Mouse (Mus musculus): Measurements from ENCODE around the gene Bcl11b.

Gene Bcl11b

DNA sequence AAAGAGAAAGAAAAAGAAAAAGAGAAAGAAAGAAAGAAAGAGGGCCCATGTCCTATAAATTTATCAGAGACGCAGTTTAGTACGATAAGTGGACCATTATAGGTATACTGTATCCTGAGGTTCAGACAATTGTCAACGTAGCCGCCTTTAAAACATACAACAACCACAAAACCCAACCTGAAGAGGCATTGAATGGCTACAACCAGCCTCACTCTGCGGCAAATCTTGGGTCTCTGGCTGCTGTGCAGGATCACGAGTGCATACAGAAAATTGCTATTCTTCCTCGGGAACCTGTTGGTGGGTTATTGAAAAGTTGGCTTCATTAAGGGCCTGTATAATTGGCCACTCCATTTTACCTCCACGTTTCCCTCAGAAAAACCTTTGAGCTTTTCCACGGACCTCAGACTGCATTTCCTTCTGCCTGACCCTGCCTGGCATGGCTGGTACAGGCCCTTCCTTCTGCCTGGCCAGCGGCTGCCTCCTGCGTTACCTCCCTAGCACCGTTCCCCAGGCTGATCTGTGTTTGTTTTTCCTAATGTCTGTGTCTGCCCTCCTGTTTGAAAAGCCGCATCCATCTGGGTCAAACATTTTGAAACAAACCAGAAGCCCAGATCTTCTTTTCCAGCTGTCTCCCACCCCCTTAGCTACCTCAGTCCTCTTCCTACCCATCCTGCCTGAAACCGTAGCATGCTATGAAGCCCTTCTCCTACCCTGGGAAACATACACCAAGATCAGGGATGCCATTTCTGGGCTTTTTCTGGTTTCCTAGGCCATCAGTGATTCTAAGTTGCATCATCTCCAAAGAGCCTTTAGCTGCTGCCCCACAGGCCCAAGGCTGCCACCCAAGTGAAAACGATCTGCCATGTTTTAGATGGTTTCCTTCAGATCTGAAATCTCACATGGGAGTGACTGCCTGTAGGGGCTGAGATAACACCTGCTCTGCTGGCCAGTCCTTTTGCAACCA, 3.4 kb downstream of the Bcl11b start:
- in situ Hi-C loops (cut with MboI, MseI): loop anchor here (5.0 to 10.0 kb wide), 2 partner anchors 348 to 875 kb away; no protein-coding TSS in a partner anchor

DNA sequence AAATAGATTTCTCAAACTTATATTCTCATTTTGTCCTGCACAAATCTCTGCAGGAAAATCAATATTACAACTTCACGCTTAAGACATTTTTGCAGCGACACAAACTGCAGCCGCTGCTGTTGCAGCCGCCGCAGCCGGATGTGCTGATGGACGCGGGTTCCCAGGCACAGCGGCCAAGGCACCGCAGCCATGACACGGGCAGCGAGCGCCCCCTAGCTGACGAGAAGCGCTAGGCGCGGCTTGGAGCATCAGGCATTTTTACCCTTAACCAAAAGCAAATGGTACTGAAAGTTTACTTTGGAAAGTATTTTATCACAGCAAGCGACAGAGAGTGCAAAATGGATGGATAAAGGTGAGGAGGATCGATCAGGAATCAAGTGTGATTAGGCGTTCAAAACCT, 4.7 kb downstream of the Bcl11b start:
- in situ Hi-C loops (cut with MboI, MseI): loop anchor here (5.0 to 10.0 kb wide), 2 partner anchors 346 to 874 kb away; no protein-coding TSS in a partner anchor

- in situ Hi-C loops (cut with MboI, MseI): loop anchor here (5.0 to 10.0 kb wide), 2 partner anchors 346 to 873 kb away; no protein-coding TSS in a partner anchor
Observed at GRCm38 (mm10) chr12:107997901-107998300, 5.5 kb downstream of the Bcl11b start.

- in situ Hi-C loops (cut with MboI, MseI): loop anchor here (5.0 to 10.0 kb wide), 2 partner anchors 345 to 872 kb away; no protein-coding TSS in a partner anchor
Observed at GRCm38 (mm10) chr12:107997241-107997640, 6.2 kb downstream of the Bcl11b start.

- in situ Hi-C loops (cut with MboI, MseI): loop anchor here (5.0 to 10.0 kb wide), 2 partner anchors 344 to 872 kb away; no protein-coding TSS in a partner anchor
Observed at GRCm38 (mm10) chr12:107996773-107997172, 6.6 kb downstream of the Bcl11b start.

DNA sequence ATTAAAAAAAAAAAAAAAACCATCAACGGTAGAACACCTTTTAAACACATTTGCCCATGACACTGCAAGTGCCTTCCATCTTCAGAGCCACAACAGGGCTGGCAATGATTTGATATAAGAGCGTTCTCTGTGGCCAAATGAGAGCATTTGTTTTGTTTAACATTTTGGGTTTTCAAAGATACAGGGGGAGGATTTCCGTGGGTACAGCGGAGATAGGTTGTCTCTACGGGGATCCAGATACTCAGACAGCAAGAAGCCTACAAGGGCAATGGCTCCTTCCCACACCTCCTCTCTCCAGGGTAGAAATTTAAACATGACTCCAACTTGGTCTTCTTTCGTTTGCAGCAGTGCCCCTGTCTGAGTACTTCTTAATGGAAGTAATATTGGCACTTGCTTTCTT, 7.2 kb downstream of the Bcl11b start:
- in situ Hi-C loops (cut with MboI, MseI): loop anchor here (5.0 to 10.0 kb wide), 2 partner anchors 344 to 871 kb away; no protein-coding TSS in a partner anchor

DNA sequence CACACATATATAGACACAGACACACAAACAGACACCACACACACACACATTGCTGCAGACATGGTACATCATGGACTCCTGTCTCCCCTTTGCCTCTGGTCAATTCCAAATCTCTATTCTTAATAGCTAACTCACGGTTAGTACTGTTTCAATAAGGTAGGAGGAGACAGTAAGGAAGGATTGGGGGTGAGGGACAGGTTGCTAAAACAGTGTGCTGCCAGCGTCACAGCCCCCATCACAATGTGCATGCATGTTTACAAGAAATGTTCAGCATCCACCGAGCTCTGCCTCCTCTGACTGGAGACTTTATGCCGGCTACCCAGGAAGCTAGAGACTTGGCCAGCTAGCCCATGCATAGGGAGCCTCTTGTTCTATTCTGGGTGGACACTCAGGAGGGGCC, 9.0 kb downstream of the Bcl11b start:
- in situ Hi-C loops (cut with MboI, MseI): loop anchor here (5.0 to 10.0 kb wide), 3 partner anchors 72 to 870 kb away; no protein-coding TSS in a partner anchor

DNA sequence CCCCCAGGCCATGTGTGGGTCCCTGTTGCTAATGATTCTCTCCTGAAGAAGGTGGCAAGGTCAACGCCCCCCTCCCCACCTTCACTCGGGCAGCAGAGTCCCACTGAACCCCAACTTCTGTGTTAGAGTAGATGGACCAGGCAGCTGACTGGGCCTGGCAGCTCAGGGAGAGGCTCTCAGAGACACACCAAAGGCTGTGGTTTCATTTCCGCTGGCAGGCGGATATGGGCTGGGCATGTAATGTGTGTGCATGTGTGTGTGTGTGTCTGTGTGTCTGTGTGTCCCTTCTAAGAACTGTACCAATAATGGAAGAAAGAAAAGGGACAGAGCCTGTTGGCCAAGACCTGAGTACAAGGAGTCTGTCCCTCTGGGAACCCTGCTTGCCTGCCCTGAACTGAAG, 10.4 kb downstream of the Bcl11b start:
- in situ Hi-C loops (cut with MboI, MseI): loop anchor here (5.0 to 10.0 kb wide), 3 partner anchors 71 to 868 kb away; no protein-coding TSS in a partner anchor

DNA sequence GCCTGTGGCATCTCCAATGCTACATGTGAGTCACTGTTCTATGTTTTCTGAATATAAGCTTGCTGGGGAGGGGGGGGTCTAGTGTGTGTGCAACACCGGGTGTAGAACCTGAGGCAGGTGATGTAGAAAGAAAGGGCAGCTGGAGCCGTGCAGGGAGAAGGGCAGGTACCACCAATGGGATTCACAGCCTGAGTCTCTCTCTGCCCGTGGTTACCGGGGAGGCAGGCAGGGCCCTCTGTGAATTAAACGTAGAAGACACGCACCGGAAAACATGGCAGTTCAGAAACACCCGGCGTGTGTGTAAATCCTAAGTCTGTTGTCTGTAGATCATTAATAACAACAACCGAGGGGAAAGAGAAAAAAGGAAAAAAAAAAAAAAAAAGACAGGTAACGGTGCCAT, 12.2 kb downstream of the Bcl11b start:
- in situ Hi-C loops (cut with MboI, MseI): loop anchor here (5.0 to 10.0 kb wide), 3 partner anchors 69 to 866 kb away; no protein-coding TSS in a partner anchor

DNA sequence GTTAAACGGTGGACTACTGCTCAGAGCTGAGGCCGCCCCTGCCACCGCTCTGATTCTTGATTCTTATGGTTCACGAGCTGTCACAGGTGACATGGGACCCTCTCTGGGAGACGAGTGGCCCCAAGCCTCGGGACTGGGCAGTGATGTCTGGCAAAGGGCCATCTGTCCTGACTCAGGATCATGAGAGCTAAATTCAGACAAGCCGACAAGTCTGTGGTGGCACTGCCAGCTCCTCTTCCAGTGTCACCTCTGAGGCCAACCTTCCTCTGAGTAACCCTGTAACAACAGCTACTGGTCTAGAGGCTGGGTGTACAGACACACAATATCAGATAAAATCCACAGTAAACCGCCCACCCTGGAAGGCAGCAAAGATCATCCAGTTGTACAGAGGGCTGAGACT, 20.2 kb downstream of the Bcl11b start:
- in situ Hi-C loops (cut with MboI, MseI): no loop called here

DNA sequence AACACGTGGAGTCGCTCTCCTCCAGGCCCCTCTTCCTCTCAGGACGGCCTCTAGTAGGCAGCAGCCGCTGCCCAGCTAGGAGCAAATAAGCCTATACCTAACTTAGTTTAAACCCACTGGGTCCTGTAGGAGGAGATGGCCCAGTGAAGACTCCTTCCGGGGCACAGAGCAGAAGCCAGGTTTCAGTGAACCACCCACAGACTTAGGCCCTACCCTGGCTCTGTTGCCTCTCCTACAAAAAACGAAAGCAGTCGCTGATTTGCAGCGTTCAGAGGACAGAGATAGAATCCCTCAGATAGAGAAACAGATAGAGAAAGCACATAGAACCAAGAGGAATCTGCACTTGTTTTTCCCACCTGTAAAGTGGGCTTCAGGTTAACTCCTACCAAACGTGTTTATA, 21.1 kb downstream of the Bcl11b start:
- in situ Hi-C loops (cut with MboI, MseI): no loop called here

DNA sequence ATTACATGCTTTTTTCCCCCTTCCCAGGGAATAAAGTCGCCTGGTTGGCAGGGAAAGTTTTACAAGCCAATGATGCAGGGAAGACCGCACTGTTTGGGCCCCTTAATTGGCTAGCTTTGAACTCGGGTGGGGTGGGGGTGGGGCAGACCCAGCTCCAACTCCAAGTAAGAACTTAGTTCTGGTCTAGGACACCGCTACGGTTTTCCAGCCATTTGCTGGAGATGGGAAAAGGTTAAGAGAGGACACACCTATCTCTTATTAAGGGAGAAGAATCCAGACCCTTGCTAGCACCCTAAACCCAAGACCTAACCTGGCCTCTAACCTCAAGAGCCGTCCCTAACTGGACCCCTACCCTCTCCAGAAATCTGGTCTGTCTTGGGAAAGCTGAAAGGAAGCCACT, 22.2 kb downstream of the Bcl11b start:
- in situ Hi-C loops (cut with MboI, MseI): no loop called here

- in situ Hi-C loops (cut with MboI, MseI): no loop called here
Observed at GRCm38 (mm10) chr12:107980261-107980961, 23.0 kb downstream of the Bcl11b start.

DNA sequence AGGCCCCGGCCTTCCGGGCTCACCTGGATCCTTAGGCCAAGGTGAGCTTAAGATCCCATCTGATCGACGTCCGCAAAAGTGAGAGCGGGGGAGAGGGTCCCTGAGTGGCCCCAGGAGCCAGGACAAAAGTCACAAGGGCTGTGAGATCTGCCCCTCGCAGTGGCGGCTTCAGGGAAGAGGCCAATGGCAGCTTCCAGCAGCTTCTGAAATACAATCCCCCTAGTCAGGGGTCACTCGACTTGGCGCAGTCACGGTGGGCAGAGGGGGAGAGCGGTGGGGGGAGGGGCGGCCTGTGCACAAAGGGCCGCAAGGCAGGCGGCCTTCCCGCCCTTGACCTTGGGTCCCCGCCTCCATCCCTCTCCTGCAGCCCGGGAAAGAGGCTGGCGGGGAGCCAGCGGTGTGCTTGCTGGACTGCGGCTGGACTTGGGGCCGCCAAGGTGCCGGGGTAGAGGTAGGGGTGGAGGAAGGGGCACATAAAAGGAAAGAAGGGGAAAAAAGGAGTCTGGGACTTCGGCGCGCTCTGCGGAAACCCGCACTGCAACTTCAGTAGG, 23.6 kb downstream of the Bcl11b start:
- in situ Hi-C loops (cut with MboI, MseI): no loop called here

DNA sequence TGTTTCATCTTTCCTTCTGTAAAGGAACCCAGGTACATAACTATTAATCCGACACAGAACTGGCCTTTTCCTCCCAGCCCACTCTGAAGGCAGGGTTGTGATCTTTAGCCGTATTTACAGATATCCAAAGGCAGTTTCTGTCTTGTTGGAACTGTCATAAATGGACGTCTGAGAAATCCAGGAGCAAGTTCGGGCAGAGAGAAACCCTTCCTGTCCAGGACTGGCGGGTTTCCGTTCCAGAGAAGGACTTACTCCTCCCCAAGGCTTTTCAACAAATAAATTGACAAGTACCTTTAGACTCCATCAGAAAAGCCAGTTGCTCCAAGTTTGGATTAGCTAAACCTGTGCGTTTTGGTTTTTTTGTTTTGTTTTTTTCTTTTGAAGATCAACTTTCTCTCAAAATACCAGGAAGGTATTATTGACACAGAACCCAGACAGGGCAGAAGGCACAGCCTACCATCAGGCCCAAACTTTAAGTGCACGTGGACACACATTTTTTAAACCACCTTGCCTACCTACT, 24.6 kb downstream of the Bcl11b start:
- in situ Hi-C loops (cut with MboI, MseI): no loop called here

- in situ Hi-C loops (cut with MboI, MseI): no loop called here
Observed at GRCm38 (mm10) chr12:107978063-107978462, 25.3 kb downstream of the Bcl11b start.

- in situ Hi-C loops (cut with MboI, MseI): no loop called here
Observed at GRCm38 (mm10) chr12:107977534-107977933, 25.9 kb downstream of the Bcl11b start.

DNA sequence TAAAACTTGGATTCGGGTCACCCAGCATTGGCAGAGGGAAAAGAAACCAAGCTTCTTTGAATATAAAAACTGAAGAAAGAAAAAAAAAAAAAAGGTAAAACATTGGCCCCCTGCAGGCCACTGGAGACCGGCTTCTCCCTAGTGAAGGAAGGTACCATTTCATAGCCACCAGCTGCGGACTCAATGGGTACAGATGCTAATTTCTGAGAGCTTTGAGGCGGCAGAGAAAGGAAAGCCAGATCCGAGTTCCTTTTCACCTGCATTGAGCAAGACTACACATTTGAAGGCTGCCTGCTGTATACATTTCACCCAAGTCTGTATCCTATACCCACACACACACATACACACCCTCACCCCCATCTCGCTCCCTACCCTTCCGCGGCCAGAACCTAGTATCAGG, 26.3 kb downstream of the Bcl11b start:
- in situ Hi-C loops (cut with MboI, MseI): no loop called here

- in situ Hi-C loops (cut with MboI, MseI): no loop called here
Observed at GRCm38 (mm10) chr12:107976571-107977001, 26.8 kb downstream of the Bcl11b start.

DNA sequence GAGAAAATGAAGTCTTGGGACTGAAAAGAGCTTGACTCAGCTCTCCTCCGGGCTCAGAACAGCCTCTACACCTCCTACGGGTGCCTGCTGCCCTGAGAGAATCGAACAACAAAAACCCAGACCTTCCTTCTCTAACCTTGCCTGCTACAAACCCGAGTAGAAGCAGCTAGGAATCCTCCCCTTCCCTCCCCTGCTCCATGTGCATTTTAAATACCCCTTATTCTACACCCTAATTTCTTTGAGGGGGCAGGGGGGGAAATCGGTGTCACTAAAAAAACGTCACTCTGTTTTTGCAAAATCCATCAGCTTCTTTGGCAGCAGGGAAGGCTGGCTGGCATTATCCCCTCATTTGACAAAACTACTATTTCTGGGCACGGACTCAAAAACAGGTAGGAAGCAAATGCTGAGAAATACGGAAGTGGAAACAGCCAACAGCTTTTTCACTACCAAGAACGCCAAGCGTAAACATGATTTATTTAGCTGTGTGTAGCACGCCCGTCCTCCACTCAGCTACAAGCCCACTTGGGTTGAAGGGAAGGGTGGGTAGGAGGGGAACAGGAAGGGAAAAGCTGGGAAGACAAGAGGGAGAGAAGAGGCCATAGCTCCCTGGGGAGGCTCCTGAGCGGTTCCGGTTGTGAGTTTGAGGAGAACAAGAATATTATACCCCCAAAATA, 27.4 kb downstream of the Bcl11b start:
- in situ Hi-C loops (cut with MboI, MseI): no loop called here

DNA sequence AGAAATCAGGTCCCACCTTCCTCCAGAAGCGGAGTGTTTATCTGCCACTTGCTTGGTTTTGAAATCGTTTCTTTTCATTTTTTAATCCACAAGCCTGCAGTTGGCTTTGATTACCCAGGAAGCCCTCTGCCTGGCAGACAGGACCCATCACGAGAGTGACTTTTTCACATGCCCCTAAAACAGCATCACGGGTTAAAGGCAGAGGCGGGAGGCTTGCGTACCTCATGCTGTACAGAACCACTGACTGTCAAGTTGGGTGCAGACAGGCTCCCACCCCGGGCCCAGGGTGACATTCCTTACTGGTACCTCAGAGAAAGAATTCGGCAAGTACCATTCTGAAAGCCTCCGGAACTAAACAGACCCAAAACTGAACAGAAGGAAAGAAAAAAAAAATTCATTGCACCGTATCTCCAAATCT, 27.9 kb downstream of the Bcl11b start:
- in situ Hi-C loops (cut with MboI, MseI): no loop called here

Data from T-helper 1 cell (primary cell).